Mouse (Mus musculus): ENCODE results near the gene Lmcd1. TPM values are rescaled to one million over a fixed set of nuclear protein-coding genes. Genes with fewer than 3 reads are reported as not detected.

Gene Lmcd1
- total and polyA plus RNA-seq, 3 experiments, result not detected

- DNase-seq (ENCODE audit: low read depth, low spot score), result no peak
- TF ChIP-seq ETS1 (IDR thresholded peaks at IDR 0.05; ENCODE audit: low read depth, low read length) (no peak), ELF1 (IDR thresholded peaks at IDR 0.05; ENCODE audit: low read depth, low read length) (no peak), MXI1 (IDR thresholded peaks at IDR 0.05; ENCODE audit: low read depth, low read length) (no peak), TCF12 (IDR thresholded peaks at IDR 0.05; ENCODE audit: low read depth, low read length) (no peak), USF2 (IDR thresholded peaks at IDR 0.05; ENCODE audit: borderline replicate concordance in 1 of 2, insufficient read depth in 1 of 2, low read depth in 1 of 2, low read length in 2 of 2) (no peak), GABPA (IDR thresholded peaks at IDR 0.05; ENCODE audit: low read depth, low read length) (no peak), CTCF (IDR thresholded peaks at IDR 0.05 in 2 of 3, conservative IDR thresholded peaks at IDR 0.05 in 1 of 3; ENCODE audit: control insufficient read depth in 1 of 3, insufficient read depth in 1 of 3, low read depth in 2 of 3, low read length in 3 of 3, poor library complexity in 1 of 3, severe bottlenecking in 1 of 3) (no peak), GATA1 (IDR thresholded peaks at IDR 0.05; ENCODE audit: low read depth, low read length) (no peak), ZKSCAN1 (IDR thresholded peaks at IDR 0.05; ENCODE audit: low read depth, low read length) (no peak), ZC3H11A (IDR thresholded peaks at IDR 0.05; ENCODE audit: low read depth, low read length) (no peak)
- Histone ChIP-seq H3K4me1 (ENCODE audit: control insufficient read depth in 1 of 2, insufficient read depth in 2 of 2, low read length in 2 of 2) (no peaks in the 10 kb centered on the region), H3K4me3 (ENCODE audit: control insufficient read depth in 1 of 2, insufficient read depth in 1 of 2, low read depth in 2 of 2, low read length in 2 of 2) (no peak overlapping the region), H3K79me2 (ENCODE audit: control insufficient read depth, insufficient read depth, low read length, poor library complexity) (no peaks in the 10 kb centered on the region), H3K9me3 (replicated peaks; ENCODE audit: insufficient read depth, low read length) (no peaks in the 10 kb centered on the region; the same call in 1 of the 2 replicates), H3K9ac (ENCODE audit: control insufficient read depth, low read depth, low read length, poor library complexity, severe bottlenecking) (no peak overlapping the region), H3K27ac (ENCODE audit: control insufficient read depth, low read depth, low read length) (no peak overlapping the region), H3K27me3 (ENCODE audit: control insufficient read depth in 1 of 2, insufficient read depth in 2 of 2, low read length in 2 of 2) (no peaks in the 10 kb centered on the region), H3K36me3 (ENCODE audit: control insufficient read depth in 1 of 2, insufficient read depth in 2 of 2, low read length in 2 of 2) (no peaks in the 10 kb centered on the region)
Observed at GRCm38 (mm10) chr6:112293320-112293719, 19.8 kb downstream of the Lmcd1 start.

GRCm38 (mm10) chr6:112295269-112295668 is 21.7 kb downstream of the Lmcd1 start:
- DNase-seq (ENCODE audit: low read depth, low spot score), result no peak
- H3K27me3 ChIP-seq (ENCODE audit: control insufficient read depth in 1 of 2, insufficient read depth in 2 of 2, low read length in 2 of 2), result no peaks in the 10 kb centered on the region
- no peak overlapping the region for H3K9ac ChIP-seq (ENCODE audit: control insufficient read depth, low read depth, low read length, poor library complexity, severe bottlenecking)
- TF ChIP-seq UBTF (IDR thresholded peaks at IDR 0.05; ENCODE audit: borderline replicate concordance, insufficient read depth, low read depth, low read length) (no peak), JUND (IDR thresholded peaks at IDR 0.05; ENCODE audit: low read depth, low read length) (no peak), MYC (IDR thresholded peaks at IDR 0.05; ENCODE audit: low read depth, low read length) (no peak), ZNF384 (IDR thresholded peaks at IDR 0.05; ENCODE audit: low read depth, low read length) (no peak), RAD21 (IDR thresholded peaks at IDR 0.05; ENCODE audit: low read depth, low read length) (no peak), KAT2A (conservative IDR thresholded peaks at IDR 0.05; ENCODE audit: low read depth, low read length) (no peak), NRF1 (IDR thresholded peaks at IDR 0.05; ENCODE audit: insufficient read depth, low read depth, low read length, poor library complexity, severe bottlenecking) (no peak), POLR2A (IDR thresholded peaks at IDR 0.05; ENCODE audit: control insufficient read depth in 1 of 2, insufficient read depth in 1 of 2, low read depth in 1 of 2, low read length in 2 of 2, poor library complexity in 1 of 2) (no peak), EP300 (IDR thresholded peaks at IDR 0.05; ENCODE audit: low read depth in 1 of 2, low read length in 2 of 2) (no peak), POLR2AphosphoS5 (IDR thresholded peaks at IDR 0.05; ENCODE audit: borderline replicate concordance, low read depth, low read length) (no peak), TBP (IDR thresholded peaks at IDR 0.05; ENCODE audit: low read depth, low read length) (no peak), TCF12 (IDR thresholded peaks at IDR 0.05; ENCODE audit: low read depth, low read length) (no peak), HCFC1 (IDR thresholded peaks at IDR 0.05; ENCODE audit: low read depth, low read length) (no peak), RCOR1 (IDR thresholded peaks at IDR 0.05; ENCODE audit: low read depth, low read length) (no peak), MAX (IDR thresholded peaks at IDR 0.05; ENCODE audit: low read length) (no peak), POLR2AphosphoS2 (IDR thresholded peaks at IDR 0.05; ENCODE audit: low read length) (no peak), CHD2 (IDR thresholded peaks at IDR 0.05; ENCODE audit: low read length) (no peak), ZKSCAN1 (IDR thresholded peaks at IDR 0.05; ENCODE audit: low read depth, low read length) (no peak), GABPA (IDR thresholded peaks at IDR 0.05; ENCODE audit: low read depth, low read length) (no peak), ELF1 (IDR thresholded peaks at IDR 0.05; ENCODE audit: low read depth, low read length) (no peak)
- no peaks in the 10 kb centered on the region for H3K9me3 ChIP-seq (replicated peaks; ENCODE audit: insufficient read depth, low read length)
- no peaks in the 10 kb centered on the region for H3K79me2 ChIP-seq (ENCODE audit: control insufficient read depth, insufficient read depth, low read length, poor library complexity)
- H3K4me3 ChIP-seq (ENCODE audit: control insufficient read depth in 1 of 2, insufficient read depth in 1 of 2, low read depth in 2 of 2, low read length in 2 of 2), result no peak overlapping the region
- H3K36me3 ChIP-seq (ENCODE audit: control insufficient read depth in 1 of 2, insufficient read depth in 2 of 2, low read length in 2 of 2), result no peaks in the 10 kb centered on the region
- no peak overlapping the region for H3K27ac ChIP-seq (ENCODE audit: control insufficient read depth, low read depth, low read length)
- no peaks in the 10 kb centered on the region for H3K4me1 ChIP-seq (ENCODE audit: control insufficient read depth in 1 of 2, insufficient read depth in 2 of 2, low read length in 2 of 2)

All from MEL (cell line).